Mouse (Mus musculus): ENCODE data around the gene Prkn.

The Prkn gene

GRCm38 (mm10) chr17:11532748-11533147 lies 692.6 kb downstream of the Prkn start:
- DNase-seq (ENCODE audit: low spot score): no peak

GRCm38 (mm10) chr17:11533835-11534234 lies 693.7 kb downstream of the Prkn start:
- no peak for DNase-seq (ENCODE audit: low spot score)

GRCm38 (mm10) chr17:11538826-11539225 lies 698.6 kb downstream of the Prkn start:
- DNase-seq (ENCODE audit: low spot score): no peak

- DNase-seq (ENCODE audit: low spot score): no peak
Measured at GRCm38 (mm10) chr17:11541928-11542623, 701.9 kb downstream of the Prkn start.

- DNase-seq (ENCODE audit: low spot score): no peak
Measured at GRCm38 (mm10) chr17:11550562-11550961, 710.4 kb downstream of the Prkn start.

GRCm38 (mm10) chr17:11565681-11566080 lies 725.5 kb downstream of the Prkn start:
- DNase-seq (ENCODE audit: low spot score): no peak

- DNase-seq (ENCODE audit: low spot score): no peak
Measured at GRCm38 (mm10) chr17:11570392-11570791, 730.2 kb downstream of the Prkn start.

GRCm38 (mm10) chr17:11573666-11574065 lies 733.5 kb downstream of the Prkn start:
- no peak for DNase-seq (ENCODE audit: low spot score)

- no peak for DNase-seq (ENCODE audit: low spot score)
Measured at GRCm38 (mm10) chr17:11585491-11585890, 745.3 kb downstream of the Prkn start.

GRCm38 (mm10) chr17:11607931-11608330 lies 767.7 kb downstream of the Prkn start:
- no peak for DNase-seq (ENCODE audit: low spot score)

- peak; percentile 10 for DNase-seq (ENCODE audit: low spot score)
Measured at GRCm38 (mm10) chr17:11611459-11611858, 771.3 kb downstream of the Prkn start.

GRCm38 (mm10) chr17:11612801-11613531 lies 772.8 kb downstream of the Prkn start:
- no peak for DNase-seq (ENCODE audit: low spot score)

GRCm38 (mm10) chr17:11617552-11617951 lies 777.4 kb downstream of the Prkn start:
- DNase-seq (ENCODE audit: low spot score): no peak

- no peak for DNase-seq (ENCODE audit: low spot score)
Measured at GRCm38 (mm10) chr17:11618886-11619590, 778.9 kb downstream of the Prkn start.

GRCm38 (mm10) chr17:11620770-11621169 lies 780.6 kb downstream of the Prkn start:
- no peak for DNase-seq (ENCODE audit: low spot score)

GRCm38 (mm10) chr17:11621492-11621891 lies 781.3 kb downstream of the Prkn start:
- no peak for DNase-seq (ENCODE audit: low spot score)

GRCm38 (mm10) chr17:11626306-11626705 lies 786.1 kb downstream of the Prkn start:
- DNase-seq (ENCODE audit: low spot score): no peak

GRCm38 (mm10) chr17:11635121-11635520 lies 794.9 kb downstream of the Prkn start:
- DNase-seq (ENCODE audit: low spot score): no peak

GRCm38 (mm10) chr17:11637642-11638041 lies 797.5 kb downstream of the Prkn start:
- DNase-seq (ENCODE audit: low spot score): no peak

- DNase-seq (ENCODE audit: low spot score): no peak
Measured at GRCm38 (mm10) chr17:11638451-11638850, 798.3 kb downstream of the Prkn start.

GRCm38 (mm10) chr17:11639786-11640185 lies 799.6 kb downstream of the Prkn start:
- no peak for DNase-seq (ENCODE audit: low spot score)

GRCm38 (mm10) chr17:11642328-11642727 lies 802.1 kb downstream of the Prkn start:
- DNase-seq (ENCODE audit: low spot score): no peak

GRCm38 (mm10) chr17:11644016-11644415 lies 803.8 kb downstream of the Prkn start:
- no peak for DNase-seq (ENCODE audit: low spot score)

Measured in ovary, postnatal 10 days (tissue).